Mouse (Mus musculus): ENCODE data around the gene Cntnap2. TPM values are rescaled to one million over a fixed set of nuclear protein-coding genes. Genes with fewer than 3 reads are reported as not detected.

Cntnap2 gene
- polyA plus RNA-seq, 1 experiment from 2014 or later = 1.1 TPM

GRCm38 (mm10) chr6:45841626-45842341 lies 782.6 kb downstream of the Cntnap2 start:
- Histone ChIP-seq H3K4me1 (replicated peaks; ENCODE audit: control insufficient read depth, insufficient read depth, low read length) (no peaks in the 10 kb centered on the region), H3K27ac (ENCODE audit: low read depth, low read length) (no peak overlapping the region), H3K4me2 (replicated peaks; ENCODE audit: low read depth) (no peak overlapping the region), H3K9me3 (ENCODE audit: control insufficient read depth) (no peaks in the 10 kb centered on the region), H3K27me3 (replicated peaks; ENCODE audit: control insufficient read depth, insufficient read depth, low read length) (no peaks in the 10 kb centered on the region), H3K4me3 (ENCODE audit: low read depth, low read length) (no peak overlapping the region), H3K36me3 (ENCODE audit: control insufficient read depth, insufficient read depth) (no peaks in the 10 kb centered on the region), H3K9ac (ENCODE audit: low read depth, low read length) (no peak overlapping the region)
- WGBS = 80% methylated on average over 4 of the region's 4 CpGs
- ATAC-seq = no peak
- TF ChIP-seq CTCF (IDR thresholded peaks at IDR 0.05; ENCODE audit: low read depth) = no peak

GRCm38 (mm10) chr6:45843736-45844135 lies 784.6 kb downstream of the Cntnap2 start:
- Histone ChIP-seq H3K4me2 (replicated peaks; ENCODE audit: low read depth) (no peak overlapping the region), H3K4me1 (replicated peaks; ENCODE audit: control insufficient read depth, insufficient read depth, low read length) (no peaks in the 10 kb centered on the region), H3K27me3 (replicated peaks; ENCODE audit: control insufficient read depth, insufficient read depth, low read length) (no peaks in the 10 kb centered on the region), H3K27ac (ENCODE audit: low read depth, low read length) (no peak overlapping the region), H3K36me3 (ENCODE audit: control insufficient read depth, insufficient read depth) (no peaks in the 10 kb centered on the region), H3K9ac (ENCODE audit: low read depth, low read length) (no peak overlapping the region), H3K4me3 (ENCODE audit: low read depth, low read length) (no peak overlapping the region), H3K9me3 (ENCODE audit: control insufficient read depth) (no peaks in the 10 kb centered on the region)
- 62% methylated on average over 1 of the region's 1 CpGs for WGBS
- no peak for ATAC-seq
- TF ChIP-seq CTCF (IDR thresholded peaks at IDR 0.05; ENCODE audit: low read depth) = no peak

- ATAC-seq = no peak
- WGBS = 73% methylated on average over 3 of the region's 3 CpGs
Measured at GRCm38 (mm10) chr6:45871409-45871992, 812.3 kb downstream of the Cntnap2 start.

GRCm38 (mm10) chr6:45885486-45885885 lies 826.3 kb downstream of the Cntnap2 start:
- Histone ChIP-seq H3K9ac (ENCODE audit: low read depth, low read length) (no peak overlapping the region), H3K4me1 (replicated peaks; ENCODE audit: control insufficient read depth, insufficient read depth, low read length) (no peaks in the 10 kb centered on the region), H3K4me2 (replicated peaks; ENCODE audit: low read depth) (no peak overlapping the region), H3K9me3 (ENCODE audit: control insufficient read depth) (no peaks in the 10 kb centered on the region), H3K4me3 (ENCODE audit: low read depth, low read length) (no peak overlapping the region), H3K36me3 (ENCODE audit: control insufficient read depth, insufficient read depth) (no peaks in the 10 kb centered on the region), H3K27me3 (replicated peaks; ENCODE audit: control insufficient read depth, insufficient read depth, low read length) (no peaks in the 10 kb centered on the region), H3K27ac (ENCODE audit: low read depth, low read length) (no peak overlapping the region)
- TF ChIP-seq CTCF (IDR thresholded peaks at IDR 0.05; ENCODE audit: low read depth) = no peak
- 75% methylated on average over 1 of the region's 1 CpGs for WGBS
- ATAC-seq = no peak

More at GRCm38 (mm10) chr6:45871409-45871992, 812.3 kb downstream of the Cntnap2 start:
- Histone ChIP-seq H3K9me3 (ENCODE audit: control insufficient read depth) (no peaks in the 10 kb centered on the region), H3K27ac (ENCODE audit: low read depth, low read length) (no peak overlapping the region), H3K4me3 (ENCODE audit: low read depth, low read length) (no peak overlapping the region), H3K27me3 (replicated peaks; ENCODE audit: control insufficient read depth, insufficient read depth, low read length) (no peaks in the 10 kb centered on the region), H3K9ac (ENCODE audit: low read depth, low read length) (no peak overlapping the region), H3K4me1 (replicated peaks; ENCODE audit: control insufficient read depth, insufficient read depth, low read length) (no peaks in the 10 kb centered on the region), H3K4me2 (replicated peaks; ENCODE audit: low read depth) (no peak overlapping the region), H3K36me3 (ENCODE audit: control insufficient read depth, insufficient read depth) (no peaks in the 10 kb centered on the region)
- no peak for TF ChIP-seq CTCF (IDR thresholded peaks at IDR 0.05; ENCODE audit: low read depth)

GRCm38 (mm10) chr6:45887901-45888300 lies 828.7 kb downstream of the Cntnap2 start:
- no peak overlapping the region for H3K9ac ChIP-seq (ENCODE audit: low read depth, low read length)
- H3K4me3 ChIP-seq (ENCODE audit: low read depth, low read length) = no peak overlapping the region
- 48% methylated on average over 3 of the region's 3 CpGs for WGBS
- no peaks in the 10 kb centered on the region for H3K27me3 ChIP-seq (replicated peaks; ENCODE audit: control insufficient read depth, insufficient read depth, low read length)
- no peaks in the 10 kb centered on the region for H3K36me3 ChIP-seq (ENCODE audit: control insufficient read depth, insufficient read depth)
- H3K27ac ChIP-seq (ENCODE audit: low read depth, low read length) = no peak overlapping the region
- no peaks in the 10 kb centered on the region for H3K9me3 ChIP-seq (ENCODE audit: control insufficient read depth)
- TF ChIP-seq CTCF (IDR thresholded peaks at IDR 0.05; ENCODE audit: low read depth) = no peak
- no peak for ATAC-seq
- H3K4me2 ChIP-seq (replicated peaks; ENCODE audit: low read depth) = no peak overlapping the region
- H3K4me1 ChIP-seq (replicated peaks; ENCODE audit: control insufficient read depth, insufficient read depth, low read length) = no peaks in the 10 kb centered on the region

GRCm38 (mm10) chr6:45938263-45938662 lies 879.1 kb downstream of the Cntnap2 start:
- Histone ChIP-seq H3K4me3 (ENCODE audit: low read depth, low read length) (no peak overlapping the region), H3K36me3 (ENCODE audit: control insufficient read depth, insufficient read depth) (no peaks in the 10 kb centered on the region), H3K4me2 (replicated peaks; ENCODE audit: low read depth) (no peak overlapping the region), H3K9ac (ENCODE audit: low read depth, low read length) (no peak overlapping the region), H3K27me3 (replicated peaks; ENCODE audit: control insufficient read depth, insufficient read depth, low read length) (no peaks in the 10 kb centered on the region), H3K9me3 (ENCODE audit: control insufficient read depth) (no peaks in the 10 kb centered on the region), H3K4me1 (replicated peaks; ENCODE audit: control insufficient read depth, insufficient read depth, low read length) (no peaks in the 10 kb centered on the region), H3K27ac (ENCODE audit: low read depth, low read length) (no peak overlapping the region)
- ATAC-seq = no peak
- 63% methylated on average over 3 of the region's 3 CpGs for WGBS
- no peak for TF ChIP-seq CTCF (IDR thresholded peaks at IDR 0.05; ENCODE audit: low read depth)
